Mouse (Mus musculus): ENCODE results near the gene Fgd3.
A peak's percentile ranks its signal among the peaks of the same experiment; 100 is the strongest.

Gene Fgd3

GRCm38 (mm10) chr13:49341012-49341830, 21.1 kb upstream of the Fgd3 start, which contains the start of gene Bicd2:
Gene Bicd2, plus strand, starts transcription at chr13:49341585.
- peak; percentile 94 for DNase-seq

- no peak for DNase-seq
Observed at GRCm38 (mm10) chr13:49338893-49339546, 18.9 kb upstream of the Fgd3 start.

GRCm38 (mm10) chr13:49335077-49335982, 15.2 kb upstream of the Fgd3 start:
- DNase-seq, result no peak

GRCm38 (mm10) chr13:49333250-49333649, 13.1 kb upstream of the Fgd3 start:
- DNase-seq, result no peak

- DNase-seq, result no peak
Observed at GRCm38 (mm10) chr13:49328101-49328500, 8.0 kb upstream of the Fgd3 start.

- DNase-seq, result peak; percentile 53
Observed at GRCm38 (mm10) chr13:49326246-49327206, 6.4 kb upstream of the Fgd3 start.

GRCm38 (mm10) chr13:49324871-49325270, 4.8 kb upstream of the Fgd3 start:
- DNase-seq, result no peak

GRCm38 (mm10) chr13:49322739-49323138, 2.6 kb upstream of the Fgd3 start:
- no peak for DNase-seq

- DNase-seq, result no peak
Observed at GRCm38 (mm10) chr13:49322169-49322568, 2.1 kb upstream of the Fgd3 start.

- DNase-seq, result no peak
Observed at GRCm38 (mm10) chr13:49321452-49321851, 1.3 kb upstream of the Fgd3 start.

- no peak for DNase-seq
Observed at GRCm38 (mm10) chr13:49320514-49320913, 403 bp upstream of the Fgd3 start.

- DNase-seq, result no peak
Observed at GRCm38 (mm10) chr13:49317914-49318313, 2.2 kb downstream of the Fgd3 start.

GRCm38 (mm10) chr13:49317508-49317907, 2.6 kb downstream of the Fgd3 start:
- DNase-seq, result no peak

- DNase-seq, result no peak
Observed at GRCm38 (mm10) chr13:49316386-49317162, 3.5 kb downstream of the Fgd3 start.

GRCm38 (mm10) chr13:49311642-49312041, 8.5 kb downstream of the Fgd3 start:
- DNase-seq, result no peak

GRCm38 (mm10) chr13:49309501-49309900, 10.6 kb downstream of the Fgd3 start:
- no peak for DNase-seq

- DNase-seq, result no peak
Observed at GRCm38 (mm10) chr13:49308861-49309403, 11.2 kb downstream of the Fgd3 start.

- no peak for DNase-seq
Observed at GRCm38 (mm10) chr13:49308206-49308605, 11.9 kb downstream of the Fgd3 start.

- no peak for DNase-seq
Observed at GRCm38 (mm10) chr13:49307311-49307969, 12.7 kb downstream of the Fgd3 start.

- no peak for DNase-seq
Observed at GRCm38 (mm10) chr13:49306771-49307310, 13.3 kb downstream of the Fgd3 start.
